Mouse (Mus musculus) kidney, adult 2 months (tissue): ENCODE data around the gene Napepld.

Source experiments
- CTCF ChIP-seq: fragments of 200-500 bp; conservative IDR thresholded peaks from 2 replicates; pipeline ENCODE4 v1.5.1; 2011; ENCODE audit warnings: low read depth, mild to moderate bottlenecking, control low read depth, low read length, moderate library complexity, mixed read lengths; ENCODE audit not compliant: insufficient read depth, insufficient read length
- POLR2A ChIP-seq: fragments of 200-500 bp; IDR thresholded peaks from one replicate; pipeline ENCODE4 v1.6.1; 2011; ENCODE audit warnings: low read depth, low read length, control low read depth

DNA sequence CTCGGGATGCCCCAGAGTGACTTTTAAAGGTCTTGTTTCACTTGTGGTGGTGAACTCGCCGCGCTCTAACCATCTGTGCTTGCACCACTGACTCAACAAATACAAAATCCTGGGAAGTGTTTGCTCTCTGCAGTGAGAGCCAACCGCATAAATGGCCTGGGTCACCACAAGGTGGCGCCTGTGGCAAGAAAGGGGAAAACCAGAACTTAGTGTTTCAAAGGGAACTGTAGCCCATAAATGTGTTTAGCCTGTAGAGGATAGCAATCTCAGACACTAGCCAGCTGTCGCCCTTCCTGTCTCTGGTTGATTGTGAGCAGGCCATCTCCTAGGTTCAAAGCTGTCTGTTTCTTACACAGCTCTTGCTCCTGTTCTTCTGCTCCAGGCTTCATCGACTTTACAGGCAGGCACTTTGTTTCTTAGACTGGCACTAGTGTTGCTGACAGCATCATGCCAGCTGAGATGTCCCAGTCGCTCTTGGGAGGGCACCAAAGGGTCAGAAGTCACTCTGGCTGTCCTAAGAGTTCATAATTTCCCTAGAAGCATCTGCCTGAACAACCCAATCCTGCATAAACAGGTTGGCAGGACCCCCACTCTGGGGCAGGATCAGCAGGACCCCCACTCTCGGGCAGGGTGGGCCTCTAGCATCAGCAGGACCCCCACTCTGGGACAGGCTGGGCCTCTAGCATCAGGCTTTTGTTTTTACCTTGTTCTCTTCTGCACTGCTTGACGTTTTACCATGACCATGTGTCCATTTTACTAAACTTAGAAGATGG lies 42.4 kb downstream of the Napepld start:
- TF ChIP-seq CTCF: peak; percentile 88
- no peak for TF ChIP-seq POLR2A
